Mouse (Mus musculus): ENCODE results near the gene 4930442H23Rik.

- no peak for TF ChIP-seq TAL1 (conservative IDR thresholded peaks at IDR 0.05; ENCODE audit: low read depth, low read length)
- TF ChIP-seq GATA1 (IDR thresholded peaks at IDR 0.05; ENCODE audit: borderline replicate concordance, low read length) = no peak
These were observed 48.5 kb downstream of the 4930442H23Rik start, which contains the start of gene Zbtb7a for GRCm38 (mm10) chr10:81134966-81135681.
